Comparison of ENCODE assay signal across 18 mouse cellular contexts in the genomic region with DNA sequence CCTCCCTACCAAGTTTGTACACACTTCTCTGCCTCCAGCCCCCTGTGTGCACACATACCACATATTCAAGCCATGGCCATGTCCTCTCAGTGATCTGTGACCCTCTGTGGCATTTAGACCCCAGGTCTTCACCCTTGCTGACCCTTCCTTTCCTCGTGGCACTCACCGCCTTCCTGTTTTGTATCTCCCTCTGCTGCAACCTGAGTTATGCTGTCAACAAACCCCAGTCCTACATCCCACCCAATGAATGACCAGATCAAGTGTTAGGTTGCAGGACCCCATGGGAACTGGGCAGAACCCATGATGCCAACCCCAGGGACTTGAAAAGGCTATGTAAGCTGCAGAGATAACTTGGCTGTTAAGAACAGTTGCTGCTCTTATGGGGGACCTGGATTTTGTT. TPM values are rescaled to one million over a fixed set of nuclear protein-coding genes. Genes with fewer than 3 reads are reported as not detected.
DNase-seq lines count a peak whose midpoint lies in the region; ATAC-seq and TF ChIP-seq lines count a peak whose summit lies in the region.
"Had no signal": no experiment of that assay in that cellular context is flagged by ENCODE, and none has a peak within 500 bp of the region (broad histone marks: within the 10 kb centered on the region; RNA-seq: fewer than 3 reads in every experiment).

No protein-coding gene starts in this region.

- TF ChIP-seq CTCF in olfactory bulb, adult 2 months (IDR thresholded peaks at IDR 0.05; ENCODE audit: insufficient read depth, low read depth, low read length), result no peak
- no peak for TF ChIP-seq CTCF in lung, adult 2 months (IDR thresholded peaks at IDR 0.05; ENCODE audit: insufficient read depth, low read length)

- no peak overlapping the region for H3K27ac ChIP-seq in neural tube, embryonic 12.5 days
- no peak overlapping the region for H3K27ac ChIP-seq in midbrain, embryonic 13.5 days
- H3K27ac ChIP-seq in olfactory bulb, adult 2 months (ENCODE audit: insufficient read depth, low read depth, low read length), result no peak overlapping the region
- H3K27ac ChIP-seq: embryonic facial prominence, embryonic 15.5 days; stomach, postnatal 0 days had no signal

- H3K9me3 ChIP-seq in neural tube, embryonic 12.5 days, result no peaks in the 10 kb centered on the region
- H3K9me3 ChIP-seq in midbrain, embryonic 13.5 days, result no peaks in the 10 kb centered on the region
- H3K9me3 ChIP-seq: embryonic facial prominence, embryonic 15.5 days had no signal

- 0 out of 2 replicates have a peak, but pooled peaks cover 5% of the 10 kb centered on the region for H3K36me3 ChIP-seq in neural tube, embryonic 12.5 days
- H3K36me3 ChIP-seq in midbrain, embryonic 13.5 days, result peaks cover 35% of the 10 kb centered on the region
- H3K36me3 ChIP-seq: embryonic facial prominence, embryonic 15.5 days had no signal

- TF ChIP-seq POLR2A in olfactory bulb, adult 2 months (IDR thresholded peaks at IDR 0.05; ENCODE audit: insufficient read depth, low read depth, low read length), result no peak
- no peak for TF ChIP-seq POLR2A in lung, adult 2 months (IDR thresholded peaks at IDR 0.05; ENCODE audit: borderline replicate concordance, extremely low read depth, low read depth, low read length)

- H3K27me3 ChIP-seq in neural tube, embryonic 12.5 days (replicated peaks), result peaks cover 38% of the 10 kb centered on the region
- H3K27me3 ChIP-seq in midbrain, embryonic 13.5 days, result peaks cover 11% of the 10 kb centered on the region
- H3K27me3 ChIP-seq: CH12.LX had no signal

- no peak overlapping the region for H3K4me3 ChIP-seq in neural tube, embryonic 12.5 days
- peak overlapping the region; percentile 57 for H3K4me3 ChIP-seq in midbrain, embryonic 13.5 days (replicated peaks)
- peak overlapping the region; percentile 73; the same call in 1 of the 2 replicates for H3K4me3 ChIP-seq in olfactory bulb, adult 2 months (ENCODE audit: insufficient read depth, low read depth, low read length)
- no peak overlapping the region for H3K4me3 ChIP-seq in lung, adult 2 months (replicated peaks; ENCODE audit: extremely low read depth, low read depth, low read length)
- H3K4me3 ChIP-seq: embryonic facial prominence, embryonic 15.5 days had no signal

- peak overlapping the region; percentile 92 for H3K4me2 ChIP-seq in neural tube, embryonic 12.5 days (replicated peaks)
- H3K4me2 ChIP-seq in midbrain, embryonic 13.5 days (replicated peaks), result peak overlapping the region; percentile 76

- no peak for ATAC-seq in neural tube, embryonic 12.5 days (ENCODE audit: low FRiP score, low read depth)
- no peak for ATAC-seq in midbrain, embryonic 13.5 days

- peak; percentile 57 for DNase-seq in cerebellum, adult 9-10 months
- no peak for DNase-seq in cerebellum, adult 11 months
- no peak for DNase-seq in neural tube, embryonic 10.5 days (ENCODE audit: extremely low spot score, low spot score)
- no peak for DNase-seq in lung, adult 2 months
- DNase-seq in right cerebral cortex, postnatal 36 days (ENCODE audit: low spot score in 2 of 2), result no peak
- DNase-seq: adrenal gland, adult 2 months; embryo, embryonic 11 days; gastrocnemius, postnatal 10 days; kidney, adult 2 months; kidney, postnatal 36 days had no signal

- 95% methylated on average over 2 of the region's 2 CpGs for WGBS in neural tube, embryonic 12.5 days
- 90% methylated on average over 2 of the region's 2 CpGs for WGBS in midbrain, embryonic 13.5 days
- WGBS in olfactory bulb, adult 2 months, result 88% methylated on average over 2 of the region's 2 CpGs
- WGBS in lung, adult 2 months, result 79% methylated on average over 2 of the region's 2 CpGs

- peaks cover 42% of the 10 kb centered on the region for H3K4me1 ChIP-seq in neural tube, embryonic 12.5 days
- H3K4me1 ChIP-seq in midbrain, embryonic 13.5 days (replicated peaks), result peaks cover 51% of the 10 kb centered on the region
- peaks cover 44% of the 10 kb centered on the region for H3K4me1 ChIP-seq in olfactory bulb, adult 2 months (ENCODE audit: control insufficient read depth, insufficient read depth, low read length)
- peaks cover 13% of the 10 kb centered on the region for H3K4me1 ChIP-seq in lung, adult 2 months (ENCODE audit: control insufficient read depth, insufficient read depth, low read length)

- H3K9ac ChIP-seq in neural tube, embryonic 12.5 days, result no peak overlapping the region
- peak overlapping the region; percentile 77; the same call in 1 of the 2 replicates for H3K9ac ChIP-seq in midbrain, embryonic 13.5 days (replicated peaks)
- H3K9ac ChIP-seq: embryonic facial prominence, embryonic 15.5 days had no signal

RNA-seq across cellular contexts. Expression of gene Pitpnm1, which starts 2.3 kb away (rescaled TPM):
- polyA plus RNA-seq in neural tube, embryonic 12.5 days (2016; fragmentation: Nextera tagmentation; extraction: Ambion mirVana), result 26.2 and 27.8 TPM in 2 replicates
- 45.0 and 45.9 TPM in 2 replicates for polyA plus RNA-seq in midbrain, embryonic 13.5 days (2015; fragmentation: Nextera tagmentation; extraction: Ambion mirVana)
- not detected in 2 replicates for polyA plus RNA-seq in olfactory bulb, adult 2 months (2012; ENCODE audit: insufficient read depth, insufficient read length, low replicate concordance, missing spikeins)
- polyA plus RNA-seq in lung, adult 2 months (2012; rRNA removed), result 152 and 163 TPM in 2 replicates

RNA-seq across cellular contexts. Expression of gene Cdk2ap2, which starts 5.1 kb away (rescaled TPM):
- 73.6 and 75.9 TPM in 2 replicates for polyA plus RNA-seq in neural tube, embryonic 12.5 days (2016; fragmentation: Nextera tagmentation; extraction: Ambion mirVana)
- 78.7 and 82.1 TPM in 2 replicates for polyA plus RNA-seq in midbrain, embryonic 13.5 days (2015; fragmentation: Nextera tagmentation; extraction: Ambion mirVana)
- not detected in 2 replicates for polyA plus RNA-seq in olfactory bulb, adult 2 months (2012; ENCODE audit: insufficient read depth, insufficient read length, low replicate concordance, missing spikeins)
- 200 and 245 TPM in 2 replicates for polyA plus RNA-seq in lung, adult 2 months (2012; rRNA removed)

RNA-seq across cellular contexts. Expression of gene Cabp2, which starts 20.7 kb away (rescaled TPM):
- not detected in 2 replicates for polyA plus RNA-seq in neural tube, embryonic 12.5 days (2016; fragmentation: Nextera tagmentation; extraction: Ambion mirVana)
- not detected in 2 replicates for polyA plus RNA-seq in midbrain, embryonic 13.5 days (2015; fragmentation: Nextera tagmentation; extraction: Ambion mirVana)
- polyA plus RNA-seq in olfactory bulb, adult 2 months (2012; ENCODE audit: insufficient read depth, insufficient read length, low replicate concordance, missing spikeins), result not detected in 2 replicates
- 0.86 and 0.91 TPM in 2 replicates for polyA plus RNA-seq in lung, adult 2 months (2012; rRNA removed)
- polyA plus RNA-seq: adrenal gland, adult 2 months; embryonic facial prominence, embryonic 15.5 days; heart, embryonic 16.5 days; limb, embryonic 14.5 days; stomach, postnatal 0 days had no signal

RNA-seq across cellular contexts. Expression of gene Aip, which starts 23.6 kb away (rescaled TPM):
- 67.3 and 69.4 TPM in 2 replicates for polyA plus RNA-seq in neural tube, embryonic 12.5 days (2016; fragmentation: Nextera tagmentation; extraction: Ambion mirVana)
- polyA plus RNA-seq in midbrain, embryonic 13.5 days (2015; fragmentation: Nextera tagmentation; extraction: Ambion mirVana), result 79.8 and 80.9 TPM in 2 replicates
- not detected in 2 replicates for polyA plus RNA-seq in olfactory bulb, adult 2 months (2012; ENCODE audit: insufficient read depth, insufficient read length, low replicate concordance, missing spikeins)
- 108 and 123 TPM in 2 replicates for polyA plus RNA-seq in lung, adult 2 months (2012; rRNA removed)

RNA-seq across cellular contexts. Expression of gene Gpr152, which starts 37.5 kb away (rescaled TPM):
- polyA plus RNA-seq in neural tube, embryonic 12.5 days (2016; fragmentation: Nextera tagmentation; extraction: Ambion mirVana), result not detected in 2 replicates
- polyA plus RNA-seq in midbrain, embryonic 13.5 days (2015; fragmentation: Nextera tagmentation; extraction: Ambion mirVana), result 0.05 and 0.08 TPM in 2 replicates
- not detected in 2 replicates for polyA plus RNA-seq in olfactory bulb, adult 2 months (2012; ENCODE audit: insufficient read depth, insufficient read length, low replicate concordance, missing spikeins)
- polyA plus RNA-seq in lung, adult 2 months (2012; rRNA removed), result 0.05 and 0.08 TPM in 2 replicates
- polyA plus RNA-seq: embryonic facial prominence, embryonic 15.5 days; heart, embryonic 16.5 days; stomach, postnatal 0 days had no signal

Comparison
In these comparisons a context has a peak if more than half of its experiments do, and no peak if none do; other contexts are left out.
1. H3K4me3 ChIP-seq: peak in midbrain, embryonic 13.5 days (single experiment) and olfactory bulb, adult 2 months (single experiment); none in neural tube, embryonic 12.5 days (single experiment) and lung, adult 2 months (single experiment).
2. RNA of gene Cdk2ap2, which starts 5.1 kb away (polyA plus RNA-seq): 200 to 245 TPM in lung, adult 2 months, 78.7 to 82.1 TPM in midbrain, embryonic 13.5 days and 73.6 to 75.9 TPM in neural tube, embryonic 12.5 days; not detected in olfactory bulb, adult 2 months; every median in the first group is over 10 times any median in the second.